Mouse (Mus musculus) MEL (cell line): ENCODE measurements around the gene Gtsf1l. TPM values are rescaled to one million over a fixed set of nuclear protein-coding genes. Genes with fewer than 3 reads are reported as not detected.

ENCODE experiments used
- DNase-seq: peaks from one replicate; pipeline ENCODE4 v3.0.0; 2011; ENCODE audit warnings: low read depth, low spot score
- H3K27ac ChIP-seq: 2 replicates; pipeline ENCODE4 v1.5.1; 2012; ENCODE audit warnings: low read depth, mild to moderate bottlenecking, control low read depth, low read length, moderate library complexity; ENCODE audit not compliant: control insufficient read depth
- H3K27me3 ChIP-seq, 2 experiments: fragments of 150-350 bp in 1 of 2; sonication (generic) in 1 of 2; 2 replicates each; pipeline ENCODE4 v1.6.1; 2012; ENCODE audit warnings: low read length in 2 of 2, mild to moderate bottlenecking in 2 of 2, improper control_type of control experiment in 1 of 2, moderate library complexity in 1 of 2; ENCODE audit not compliant: insufficient read depth in 2 of 2, control insufficient read depth in 1 of 2
- H3K36me3 ChIP-seq, 2 experiments: 2 replicates each; pipeline ENCODE4 v1.6.1; 2012 to 2014; ENCODE audit warnings: low read length in 2 of 2, improper control_type of control experiment in 1 of 2, inconsistent platforms in 1 of 2, mild to moderate bottlenecking in 1 of 2; ENCODE audit not compliant: insufficient read depth in 2 of 2, control insufficient read depth in 1 of 2
- H3K4me1 ChIP-seq, 2 experiments: fragments of 150-350 bp in 1 of 2; sonication (generic) in 1 of 2; 2 replicates each; pipeline ENCODE4 v1.6.1; 2012; ENCODE audit warnings: low read length in 2 of 2, improper control_type of control experiment in 1 of 2, mild to moderate bottlenecking in 1 of 2; ENCODE audit not compliant: insufficient read depth in 2 of 2, control insufficient read depth in 1 of 2
- H3K4me3 ChIP-seq, 2 experiments: fragments of 150-350 bp in 1 of 2; sonication (generic) in 1 of 2; 2 replicates each; pipeline ENCODE4 v1.5.1; 2012; ENCODE audit warnings: low read depth in 2 of 2, low read length in 2 of 2, mild to moderate bottlenecking in 2 of 2, moderate library complexity in 2 of 2, control low read depth in 1 of 2, improper control_type of control experiment in 1 of 2; ENCODE audit not compliant: control insufficient read depth in 1 of 2, insufficient read depth in 1 of 2
- H3K79me2 ChIP-seq: 2 replicates; pipeline ENCODE4 v1.6.1; 2012; ENCODE audit warnings: mild to moderate bottlenecking, low read length, moderate library complexity; ENCODE audit not compliant: control insufficient read depth, poor library complexity, insufficient read depth
- H3K9ac ChIP-seq: 2 replicates; pipeline ENCODE4 v1.6.1; 2012; ENCODE audit warnings: low read depth, mild to moderate bottlenecking, control low read depth, low read length, moderate library complexity; ENCODE audit not compliant: control insufficient read depth, poor library complexity, severe bottlenecking
- H3K9me3 ChIP-seq: fragments of 150-350 bp; sonication (generic); replicated peaks from 2 replicates; pipeline ENCODE4 v1.6.1; 2012; ENCODE audit warnings: mild to moderate bottlenecking, low read length, improper control_type of control experiment, moderate library complexity; ENCODE audit not compliant: insufficient read depth
- BHLHE40 ChIP-seq: IDR thresholded peaks from 2 replicates; pipeline ENCODE4 v1.6.1; 2012; ENCODE audit warnings: low read depth, mild to moderate bottlenecking, inconsistent platforms, low read length, improper control_type of control experiment, borderline replicate concordance
- CHD1 ChIP-seq: IDR thresholded peaks from 2 replicates; pipeline ENCODE4 v1.6.1; 2012; ENCODE audit warnings: low read depth, mild to moderate bottlenecking, inconsistent platforms, low read length, improper control_type of control experiment
- CHD2 ChIP-seq: IDR thresholded peaks from 2 replicates; pipeline ENCODE4 v1.6.1; 2011; ENCODE audit warnings: low read length, improper control_type of control experiment
- CTCF ChIP-seq, 3 experiments: IDR thresholded peaks in 2 of 3; conservative IDR thresholded peaks in 1 of 3; 2 replicates each; pipeline ENCODE4 v1.5.1; 2011 to 2012; ENCODE audit warnings: low read length in 3 of 3, low read depth in 2 of 3, mild to moderate bottlenecking in 2 of 3, improper control_type of control experiment in 1 of 3, inconsistent platforms in 1 of 3, mixed read lengths in 1 of 3, moderate library complexity in 1 of 3; ENCODE audit not compliant: control insufficient read depth in 1 of 3, insufficient read depth in 1 of 3, poor library complexity in 1 of 3, severe bottlenecking in 1 of 3
- ETS1 ChIP-seq: IDR thresholded peaks from 2 replicates; pipeline ENCODE4 v1.6.1; 2012; ENCODE audit warnings: low read depth, mild to moderate bottlenecking, inconsistent platforms, low read length, improper control_type of control experiment, moderate library complexity
- GABPA ChIP-seq: IDR thresholded peaks from 2 replicates; pipeline ENCODE4 v1.6.1; 2012; ENCODE audit warnings: low read depth, mild to moderate bottlenecking, inconsistent platforms, low read length, improper control_type of control experiment, moderate library complexity
- JUND ChIP-seq: IDR thresholded peaks from 2 replicates; pipeline ENCODE4 v1.6.1; 2011; ENCODE audit warnings: low read depth, mild to moderate bottlenecking, improper control_type of control experiment, low read length
- MEF2A ChIP-seq: IDR thresholded peaks from 2 replicates; pipeline ENCODE4 v1.6.1; 2014; ENCODE audit warnings: low read depth, mild to moderate bottlenecking, inconsistent platforms, low read length, improper control_type of control experiment; ENCODE audit not compliant: poor library complexity, insufficient replicate concordance, severe bottlenecking; ENCODE audit errors: extremely low read depth
- MXI1 ChIP-seq: IDR thresholded peaks from 2 replicates; pipeline ENCODE4 v1.6.1; 2011; ENCODE audit warnings: mild to moderate bottlenecking, low read depth, low read length, improper control_type of control experiment
- MYC ChIP-seq: IDR thresholded peaks from 2 replicates; pipeline ENCODE4 v1.6.1; 2011; ENCODE audit warnings: low read depth, mild to moderate bottlenecking, low read length, improper control_type of control experiment, moderate library complexity
- NRF1 ChIP-seq: IDR thresholded peaks from 2 replicates; pipeline ENCODE4 v1.6.1; 2014; ENCODE audit warnings: low read depth, mild to moderate bottlenecking, inconsistent platforms, low read length, improper control_type of control experiment, moderate library complexity; ENCODE audit not compliant: poor library complexity, insufficient read depth, severe bottlenecking
- POLR2A ChIP-seq, 2 experiments: IDR thresholded peaks; 2 replicates each; pipeline ENCODE4 v1.6.1; 2011 to 2012; ENCODE audit warnings: low read length in 2 of 2, mild to moderate bottlenecking in 2 of 2, control low read depth in 1 of 2, improper control_type of control experiment in 1 of 2, low read depth in 1 of 2, moderate library complexity in 1 of 2; ENCODE audit not compliant: control insufficient read depth in 1 of 2, insufficient read depth in 1 of 2, poor library complexity in 1 of 2
- POLR2AphosphoS5 ChIP-seq: IDR thresholded peaks from 2 replicates; pipeline ENCODE4 v1.6.1; 2012; ENCODE audit warnings: low read depth, borderline replicate concordance, mild to moderate bottlenecking, inconsistent platforms, low read length, moderate library complexity, mixed read lengths
- RAD21 ChIP-seq: IDR thresholded peaks from 2 replicates; pipeline ENCODE4 v1.6.1; 2011; ENCODE audit warnings: mild to moderate bottlenecking, low read depth, low read length, improper control_type of control experiment
- RCOR1 ChIP-seq: IDR thresholded peaks from 2 replicates; pipeline ENCODE4 v1.6.1; 2012; ENCODE audit warnings: low read depth, mild to moderate bottlenecking, inconsistent platforms, low read length, improper control_type of control experiment
- SIN3A ChIP-seq: IDR thresholded peaks from 2 replicates; pipeline ENCODE4 v1.6.1; 2012; ENCODE audit warnings: low read length, improper control_type of control experiment, inconsistent platforms
- SMC3 ChIP-seq: IDR thresholded peaks from 2 replicates; pipeline ENCODE4 v1.6.1; 2011; ENCODE audit warnings: low read depth, low read length, improper control_type of control experiment
- TAL1 ChIP-seq: IDR thresholded peaks from 2 replicates; pipeline ENCODE4 v1.6.1; 2012; ENCODE audit warnings: mild to moderate bottlenecking, inconsistent platforms, low read length, moderate library complexity, mixed read lengths
- TCF12 ChIP-seq: IDR thresholded peaks from 2 replicates; pipeline ENCODE4 v1.6.1; 2014; ENCODE audit warnings: low read depth, mild to moderate bottlenecking, inconsistent platforms, low read length, improper control_type of control experiment, moderate library complexity
- UBTF ChIP-seq: IDR thresholded peaks from 2 replicates; pipeline ENCODE4 v1.6.1; 2012; ENCODE audit warnings: low read depth, mild to moderate bottlenecking, inconsistent platforms, low read length, improper control_type of control experiment, moderate library complexity, borderline replicate concordance; ENCODE audit not compliant: insufficient read depth
- USF1 ChIP-seq: IDR thresholded peaks from 2 replicates; pipeline ENCODE4 v1.6.1; 2014; ENCODE audit warnings: low read depth, mild to moderate bottlenecking, inconsistent platforms, low read length, improper control_type of control experiment, moderate library complexity
- USF2 ChIP-seq, 2 experiments: IDR thresholded peaks; 2 replicates each; pipeline ENCODE4 v1.6.1; 2011 to 2012; ENCODE audit warnings: improper control_type of control experiment in 2 of 2, low read length in 2 of 2, borderline replicate concordance in 1 of 2, inconsistent platforms in 1 of 2, low read depth in 1 of 2, mild to moderate bottlenecking in 1 of 2; ENCODE audit not compliant: insufficient read depth in 1 of 2
- ZNF384 ChIP-seq: IDR thresholded peaks from 2 replicates; pipeline ENCODE4 v1.6.1; 2012; ENCODE audit warnings: low read depth, mild to moderate bottlenecking, inconsistent platforms, low read length, improper control_type of control experiment
- polyA plus RNA-seq, 2 experiments: library from polyadenylated mRNA; stranded (reverse) in 1 of 2; unstranded in 1 of 2; fragments of >175 nt in 1 of 2; fragments of >200 nt in 1 of 2; gene quantifications; 2 replicates each; pipeline versions ENCODE4 v1.2.1 to v1.2.4; 2012; ENCODE audit warnings: low replicate concordance in 2 of 2, low read depth in 1 of 2; ENCODE audit not compliant: insufficient read length in 2 of 2, insufficient read depth in 1 of 2, missing spikeins in 1 of 2
- total RNA-seq: library from RNA; depleted of rRNA; stranded (reverse); fragments of 300-350 nt; gene quantifications from 2 replicates; pipeline ENCODE4 v1.2.3, GENCODE M21; 2012

The Gtsf1l gene
- total and polyA plus RNA-seq, 3 experiments: not detected

DNA sequence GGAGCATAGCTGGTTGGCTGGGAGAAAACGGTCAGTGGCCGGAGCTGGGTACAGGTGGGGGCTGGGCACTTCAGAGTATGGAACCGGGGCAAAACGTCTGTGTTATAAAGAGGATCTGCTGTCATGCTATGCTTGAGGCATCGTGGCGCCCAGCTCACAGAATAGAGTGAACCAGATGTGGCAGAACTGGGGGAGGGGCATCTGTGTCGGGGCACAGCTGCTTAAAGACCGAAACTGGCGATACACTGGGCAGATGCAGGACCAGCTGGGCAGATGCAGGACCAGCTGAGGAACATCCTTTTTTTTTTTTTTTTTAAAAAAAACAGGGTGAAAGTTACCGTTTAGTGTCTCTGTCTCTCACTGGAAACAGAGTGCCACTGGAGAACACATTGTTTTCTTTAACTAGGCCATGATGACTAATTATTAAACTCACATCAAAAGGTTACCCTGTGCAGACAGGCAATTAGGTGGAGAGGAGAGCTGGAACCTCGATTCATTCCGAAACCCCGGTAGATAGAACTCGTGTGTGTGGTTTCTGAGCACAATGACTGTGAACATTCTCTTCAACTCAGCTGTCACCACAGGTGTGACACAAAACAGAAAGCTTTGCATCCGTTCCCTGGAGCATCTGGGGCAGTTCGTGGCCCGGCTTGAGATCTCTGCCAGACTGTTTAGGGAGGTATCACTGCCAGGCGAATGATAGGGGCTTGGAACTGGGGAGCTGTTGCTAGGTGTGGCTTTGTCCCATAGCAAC, 15.4 kb upstream of the Gtsf1l start:
- 0 out of 4 replicates have a peak, but pooled peaks cover 0 to 2% of the 10 kb centered on the region in 2 experiments for H3K4me1 ChIP-seq
- TF ChIP-seq SIN3A (no peak), GABPA (no peak), JUND (no peak), CHD1 (no peak), CHD2 (no peak)
- H3K9me3 ChIP-seq: no peaks in the 10 kb centered on the region
- H3K27ac ChIP-seq: no peak overlapping the region
- no peak overlapping the region for H3K4me3 ChIP-seq
- no peaks in the 10 kb centered on the region for H3K27me3 ChIP-seq
- DNase-seq: no peak
- no peaks in the 10 kb centered on the region for H3K79me2 ChIP-seq
- H3K9ac ChIP-seq: no peak overlapping the region
- no peaks in the 10 kb centered on the region for H3K36me3 ChIP-seq

DNA sequence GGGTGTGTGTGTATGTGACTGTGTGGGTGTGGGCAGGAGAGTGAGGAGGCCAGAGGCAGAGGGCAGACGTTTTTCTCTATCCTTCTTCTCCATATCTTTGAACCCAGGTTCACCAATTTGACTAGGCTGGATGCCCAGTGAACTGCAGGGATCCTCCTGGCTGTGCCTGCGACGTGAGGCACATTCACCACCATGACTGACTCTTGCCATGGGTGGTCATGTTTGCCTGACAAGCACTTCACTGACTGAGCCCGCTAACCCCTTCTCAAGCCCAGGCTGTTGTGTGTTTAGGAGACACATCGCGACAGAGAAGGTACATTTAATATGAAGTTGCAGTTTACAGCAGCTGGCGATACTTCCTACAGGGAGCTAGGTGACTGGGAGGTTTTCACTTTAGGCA, 14.6 kb upstream of the Gtsf1l start:
- no peak for TF ChIP-seq MXI1
- no peak for TF ChIP-seq CHD2
- no peak for TF ChIP-seq ETS1
- H3K4me1 ChIP-seq: 0 out of 4 replicates have a peak, but pooled peaks cover 0 to 2% of the 10 kb centered on the region in 2 experiments
- H3K4me3 ChIP-seq: no peak overlapping the region
- H3K27me3 ChIP-seq: no peaks in the 10 kb centered on the region
- no peak overlapping the region for H3K27ac ChIP-seq
- no peak for DNase-seq
- H3K79me2 ChIP-seq: no peaks in the 10 kb centered on the region
- no peaks in the 10 kb centered on the region for H3K36me3 ChIP-seq
- H3K9me3 ChIP-seq: no peaks in the 10 kb centered on the region
- no peak overlapping the region for H3K9ac ChIP-seq

DNA sequence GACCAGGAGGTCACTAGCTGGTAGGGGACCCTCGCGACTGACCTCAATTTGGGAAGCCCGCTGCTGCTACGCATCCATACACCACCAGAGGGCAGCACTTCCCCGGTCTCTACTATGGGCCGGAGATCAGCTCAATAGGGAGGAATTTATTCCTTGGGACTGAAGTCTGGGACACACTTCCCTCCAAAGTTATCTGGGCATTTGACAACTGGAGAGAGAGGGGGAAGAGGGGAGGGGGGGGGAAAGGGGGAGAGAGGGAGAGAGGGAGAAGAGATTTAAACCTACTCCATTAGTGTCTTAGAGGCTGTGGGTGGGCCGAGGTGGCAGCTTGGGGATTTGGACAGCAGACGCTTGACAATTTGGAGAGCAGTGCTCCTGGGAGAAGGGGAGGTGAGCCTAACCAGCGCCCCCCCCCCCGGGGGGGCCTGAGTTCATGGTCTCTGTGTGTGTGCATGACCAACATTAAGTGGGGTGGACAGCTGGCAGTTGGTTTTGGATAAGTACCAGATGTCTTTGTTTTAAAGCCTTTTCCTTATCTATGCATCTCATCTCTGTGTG, 14.1 kb upstream of the Gtsf1l start:
- Histone ChIP-seq H3K27me3 (no peaks in the 10 kb centered on the region), H3K79me2 (no peaks in the 10 kb centered on the region), H3K4me1 (0 out of 4 replicates have a peak, but pooled peaks cover 0 to 2% of the 10 kb centered on the region in 2 experiments), H3K9me3 (no peaks in the 10 kb centered on the region), H3K4me3 (no peak overlapping the region), H3K27ac (no peak overlapping the region), H3K9ac (no peak overlapping the region), H3K36me3 (no peaks in the 10 kb centered on the region)
- DNase-seq: peak; percentile 46
- TF ChIP-seq RAD21 (peak; percentile 73), MYC (no peak), MEF2A (no peak), NRF1 (no peak), POLR2AphosphoS5 (no peak), TAL1 (no peak), ZNF384 (no peak), RCOR1 (no peak), BHLHE40 (no peak), TCF12 (no peak), CTCF (IDR thresholded peaks at IDR 0.05 in 2 of 3, conservative IDR thresholded peaks at IDR 0.05 in 1 of 3; ENCODE audit: control insufficient read depth in 1 of 3, insufficient read depth in 1 of 3, low read depth in 2 of 3, low read length in 3 of 3, poor library complexity in 1 of 3, severe bottlenecking in 1 of 3) (peak; percentile 75 to 95 (median 84)), UBTF (no peak), POLR2A (IDR thresholded peaks at IDR 0.05; ENCODE audit: control insufficient read depth in 1 of 2, insufficient read depth in 1 of 2, low read depth in 1 of 2, low read length in 2 of 2, poor library complexity in 1 of 2) (no peak), JUND (no peak), SIN3A (no peak), CHD2 (no peak), SMC3 (peak; percentile 92), USF1 (no peak), USF2 (IDR thresholded peaks at IDR 0.05; ENCODE audit: borderline replicate concordance in 1 of 2, insufficient read depth in 1 of 2, low read depth in 1 of 2, low read length in 2 of 2) (no peak), GABPA (no peak)
